Mouse (Mus musculus) lung, adult 2 months (tissue): Measurements from ENCODE around the gene Baz1a.

Experiments
- CTCF ChIP-seq: fragments of 200-500 bp; IDR thresholded peaks from 2 replicates; pipeline ENCODE4 v1.5.1; 2011; ENCODE audit warnings: mild to moderate bottlenecking, low read length, control low read depth; ENCODE audit not compliant: insufficient read depth
- POLR2A ChIP-seq: fragments of 200-500 bp; IDR thresholded peaks from 2 replicates; pipeline ENCODE4 v1.6.1; 2011; ENCODE audit warnings: low read depth, mild to moderate bottlenecking, control low read depth, low read length, borderline replicate concordance; ENCODE audit errors: extremely low read depth

- no peak for TF ChIP-seq CTCF
- TF ChIP-seq POLR2A, result no peak
These were observed 103.8 kb downstream of the Baz1a start for GRCm38 (mm10) chr12:54910387-54910786.
